Mouse (Mus musculus) G1E (cell line): Measurements from ENCODE around the gene Gcnt7. TPM values are rescaled to one million over a fixed set of nuclear protein-coding genes. Genes with fewer than 3 reads are reported as not detected.

ENCODE experiments used
- ATAC-seq: 2 replicates; pipeline ENCODE4 v1.8.0; 2016; ENCODE audit warnings: mild to moderate bottlenecking; ENCODE audit not compliant: insufficient number of reproducible peaks, poor library complexity, low FRiP score, severe bottlenecking; ENCODE audit errors: extremely low read depth
- DNase-seq: peaks from one replicate; pipeline ENCODE4 v3.0.0; 2012; ENCODE audit warnings: low spot score
- H3K27me3 ChIP-seq: 2 replicates; pipeline ENCODE4 v1.6.1; 2012; ENCODE audit warnings: mild to moderate bottlenecking, low read length, inconsistent platforms; ENCODE audit not compliant: insufficient read depth
- H3K36me3 ChIP-seq: replicated peaks from 2 replicates; pipeline ENCODE3; 2012; ENCODE audit warnings: mild to moderate bottlenecking, inconsistent platforms
- H3K4me1 ChIP-seq: 2 replicates; pipeline ENCODE4 v1.6.1; 2012; ENCODE audit warnings: low read depth, low read length, inconsistent platforms, mixed read lengths; ENCODE audit not compliant: insufficient read depth
- H3K4me3 ChIP-seq: 2 replicates; pipeline ENCODE4 v1.5.1; 2012; ENCODE audit warnings: low read depth, mild to moderate bottlenecking, inconsistent platforms, low read length, moderate library complexity, mixed read lengths
- H3K9me3 ChIP-seq: replicated peaks from 2 replicates; pipeline ENCODE4 v1.6.1; 2012; ENCODE audit warnings: inconsistent platforms
- CTCF ChIP-seq: IDR thresholded peaks from 2 replicates; pipeline ENCODE4 v1.5.1; 2012; ENCODE audit warnings: low read depth, low read length, inconsistent platforms, mixed read lengths
- GATA1 ChIP-seq: IDR thresholded peaks from 2 replicates; pipeline ENCODE4 v1.6.1; 2012; ENCODE audit warnings: borderline replicate concordance, low read length, inconsistent platforms, mixed read lengths
- GATA2 ChIP-seq: IDR thresholded peaks from 2 replicates; pipeline ENCODE4 v1.6.1; 2012; ENCODE audit warnings: low read depth, low read length, inconsistent platforms, borderline replicate concordance
- POLR2AphosphoS5 ChIP-seq: IDR thresholded peaks from 2 replicates; pipeline ENCODE4 v1.6.1; 2012; ENCODE audit warnings: low read depth, low read length, inconsistent platforms; ENCODE audit not compliant: insufficient replicate concordance
- TAL1 ChIP-seq: conservative IDR thresholded peaks from 2 replicates; pipeline ENCODE4 v1.6.1; 2012; ENCODE audit warnings: low read depth, low read length, inconsistent platforms, mixed read lengths
- polyA plus RNA-seq: library from polyadenylated mRNA; stranded (reverse); fragments of >175 nt; gene quantifications from 2 replicates; pipeline ENCODE4 v1.2.3, GENCODE M21; 2012
- total RNA-seq, 2 experiments: library from RNA; stranded (forward) in 1 of 2; stranded (reverse) in 1 of 2; fragments of 200-1000 nt in 1 of 2; fragments of >200 nt in 1 of 2; fragmentation: Nextera tagmentation in 1 of 2; gene quantifications; 2 replicates each; pipeline ENCODE4 v1.2.3; 2014 to 2017

Gcnt7 gene
- total and polyA plus RNA-seq, 3 experiments: 0.22 TPM; not detected in 2

DNA sequence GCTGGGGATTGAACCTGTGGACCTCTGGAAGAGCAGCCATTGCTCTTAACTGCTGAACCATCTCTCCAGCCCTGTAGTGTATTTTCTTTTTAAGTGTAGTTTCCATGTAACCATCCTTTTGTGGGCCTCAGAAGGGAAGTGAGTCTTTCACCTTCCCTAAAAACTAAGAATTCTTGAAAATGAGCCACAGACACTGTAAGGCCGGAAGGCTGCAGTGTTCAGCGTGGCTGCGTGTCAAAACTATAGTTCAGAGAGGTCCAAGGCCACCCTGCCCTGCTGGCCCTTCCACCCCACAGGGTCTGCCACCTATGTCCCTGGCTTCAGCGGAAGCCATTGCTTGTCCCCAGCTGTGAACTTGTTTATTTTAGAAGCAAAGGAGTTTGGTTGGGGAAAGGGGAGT lies 52.2 kb downstream of the Gcnt7 start:
- ATAC-seq: no peak
- TF ChIP-seq POLR2AphosphoS5 (no peak), GATA1 (no peak), GATA2 (no peak), CTCF (no peak), TAL1 (no peak)
- DNase-seq: no peak
- Histone ChIP-seq H3K4me1 (peaks cover 8% of the 10 kb centered on the region), H3K9me3 (no peaks in the 10 kb centered on the region), H3K27me3 (no peaks in the 10 kb centered on the region; the same call in 1 of the 2 replicates), H3K4me3 (no peak overlapping the region), H3K36me3 (no peaks in the 10 kb centered on the region)

DNA sequence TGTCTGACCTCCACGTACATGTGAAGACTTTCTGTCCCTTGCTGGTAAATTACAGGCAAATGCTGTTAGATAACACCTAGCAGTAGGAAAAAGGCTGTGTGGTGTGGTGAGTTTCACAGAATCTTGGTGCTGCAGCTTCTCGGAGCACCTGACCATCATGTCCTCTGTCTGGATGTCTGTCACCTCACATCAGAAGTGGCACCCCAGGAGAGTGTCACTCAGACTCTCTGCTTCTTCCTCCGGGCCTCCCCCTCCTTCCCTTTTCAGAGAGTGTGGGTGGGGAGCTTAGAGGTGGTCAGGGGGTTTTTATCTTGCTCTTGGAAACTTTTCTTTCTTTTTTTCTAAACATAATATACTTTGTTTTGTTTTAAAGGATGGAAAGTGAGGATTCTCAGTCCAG lies 53.4 kb downstream of the Gcnt7 start:
- ATAC-seq (no peak), DNase-seq (no peak)
- Histone ChIP-seq H3K4me3 (no peak overlapping the region), H3K27me3 (no peaks in the 10 kb centered on the region; the same call in 1 of the 2 replicates), H3K36me3 (no peaks in the 10 kb centered on the region), H3K4me1 (peaks cover 14% of the 10 kb centered on the region), H3K9me3 (no peaks in the 10 kb centered on the region)
- TF ChIP-seq TAL1 (no peak), CTCF (no peak), GATA2 (no peak), GATA1 (no peak), POLR2AphosphoS5 (no peak)

DNA sequence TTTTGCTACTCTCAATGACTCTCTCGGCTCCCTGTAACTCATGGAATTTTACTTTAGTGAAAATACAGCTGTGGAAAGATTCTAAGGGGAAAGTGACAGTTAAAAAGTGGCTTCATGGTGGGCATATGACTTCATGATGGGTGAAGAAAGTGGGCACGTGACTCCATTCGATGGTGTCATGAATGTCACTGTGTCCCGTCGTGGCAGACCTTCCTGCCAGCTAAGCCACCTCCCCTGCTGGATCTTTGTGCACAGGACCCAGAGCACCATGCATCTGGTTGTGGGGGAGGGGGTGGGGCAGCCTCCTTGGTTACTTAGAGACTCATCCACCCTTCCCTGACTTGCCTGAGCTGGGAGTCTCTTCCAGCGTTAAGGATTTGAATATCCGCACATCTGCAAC lies 54.2 kb downstream of the Gcnt7 start:
- no peak for TF ChIP-seq GATA1
- TF ChIP-seq CTCF: no peak
- TF ChIP-seq TAL1: no peak
- no peak for TF ChIP-seq POLR2AphosphoS5
- peaks cover under 1% of the 10 kb centered on the region for H3K27me3 ChIP-seq
- no peak for ATAC-seq
- no peaks in the 10 kb centered on the region for H3K36me3 ChIP-seq
- DNase-seq: no peak
- peaks cover 22% of the 10 kb centered on the region for H3K4me1 ChIP-seq
- no peak overlapping the region for H3K4me3 ChIP-seq
- H3K9me3 ChIP-seq: no peaks in the 10 kb centered on the region

DNA sequence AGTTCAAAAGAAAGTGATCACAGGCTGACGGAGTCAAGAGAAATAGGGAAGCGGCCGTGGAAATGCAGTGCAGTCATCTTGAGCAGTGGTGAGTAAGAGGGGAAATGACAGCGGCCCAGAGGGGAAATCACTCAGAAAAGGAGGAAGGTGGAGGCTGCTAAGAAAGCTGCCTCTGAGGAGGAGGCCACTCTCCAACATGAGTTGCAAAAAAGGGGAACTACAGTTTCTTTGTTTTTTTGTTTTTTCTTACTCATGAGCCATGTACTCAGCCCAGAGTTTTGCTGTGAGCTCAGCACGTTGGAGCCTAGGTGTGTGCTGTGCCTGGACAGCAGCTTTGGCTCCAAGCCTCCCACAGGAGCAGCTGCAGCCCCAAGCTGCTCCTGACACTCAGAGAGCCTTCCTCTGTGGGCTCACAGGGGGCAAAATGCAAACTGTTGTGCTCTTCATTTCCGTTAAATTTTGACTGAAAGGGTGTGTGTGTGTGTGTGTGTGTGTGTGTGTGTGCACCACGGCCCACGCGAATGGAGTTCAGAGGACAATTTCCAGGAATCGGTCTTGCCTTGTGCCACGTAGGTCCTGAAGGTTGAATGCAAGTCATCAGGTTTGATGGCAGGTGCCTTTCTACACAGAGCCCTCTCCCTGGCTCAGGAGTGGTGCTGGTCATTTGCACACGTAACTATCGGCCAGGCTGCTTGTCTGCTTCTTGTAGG lies 57.1 kb downstream of the Gcnt7 start:
- H3K36me3 ChIP-seq: no peaks in the 10 kb centered on the region
- peak overlapping the region; percentile 46; the same call in 1 of the 2 replicates for H3K4me3 ChIP-seq
- H3K27me3 ChIP-seq: peaks cover 9% of the 10 kb centered on the region
- H3K9me3 ChIP-seq: no peaks in the 10 kb centered on the region
- TF ChIP-seq GATA1 (no peak), GATA2 (no peak), TAL1 (no peak), POLR2AphosphoS5 (no peak), CTCF (no peak)
- peaks cover 25% of the 10 kb centered on the region for H3K4me1 ChIP-seq
- DNase-seq (peak; percentile 37), ATAC-seq (peak; percentile 91)

Other genes with a start within 250 kb of the Gcnt7 start
- not detected in 2 replicates for gene Mc3r, start 210.1 kb downstream of the Gcnt7 start, total RNA-seq (2014; fragmentation: Nextera tagmentation)
- gene Mc3r, start 210.1 kb downstream of the Gcnt7 start, total RNA-seq (2017): 0.05 and 0.06 TPM in 2 replicates
- not detected in 2 replicates for gene Mc3r, start 210.1 kb downstream of the Gcnt7 start, polyA plus RNA-seq
- 32.5 and 37.9 TPM in 2 replicates for gene Fam210b, start 113.0 kb downstream of the Gcnt7 start, total RNA-seq (2014; fragmentation: Nextera tagmentation)
- 10.7 and 11.0 TPM in 2 replicates for gene Fam210b, start 113.0 kb downstream of the Gcnt7 start, total RNA-seq (2017)
- 14.7 and 18.1 TPM in 2 replicates for gene Fam210b, start 113.0 kb downstream of the Gcnt7 start, polyA plus RNA-seq
- 112 and 159 TPM in 2 replicates for gene Aurka, start 88.1 kb downstream of the Gcnt7 start, total RNA-seq (2014; fragmentation: Nextera tagmentation)
- gene Aurka, start 88.1 kb downstream of the Gcnt7 start, total RNA-seq (2017): 63.1 and 71.0 TPM in 2 replicates
- 9.7 and 22.0 TPM in 2 replicates for gene Aurka, start 88.1 kb downstream of the Gcnt7 start, polyA plus RNA-seq
- 74.9 and 88.9 TPM in 2 replicates for gene Cstf1, start 87.9 kb downstream of the Gcnt7 start, total RNA-seq (2014; fragmentation: Nextera tagmentation)
- 34.2 and 42.7 TPM in 2 replicates for gene Cstf1, start 87.9 kb downstream of the Gcnt7 start, total RNA-seq (2017)
- 11.3 and 19.1 TPM in 2 replicates for gene Cstf1, start 87.9 kb downstream of the Gcnt7 start, polyA plus RNA-seq
- 0.83 TPM in 1 of 2 replicates, not detected in the other for gene Cass4, start 64.8 kb downstream of the Gcnt7 start, total RNA-seq (2014; fragmentation: Nextera tagmentation)
- 0.46 and 0.87 TPM in 2 replicates for gene Cass4, start 64.8 kb downstream of the Gcnt7 start, total RNA-seq (2017)
- gene Cass4, start 64.8 kb downstream of the Gcnt7 start, polyA plus RNA-seq: 0.16 and 0.20 TPM in 2 replicates
- 22.7 and 26.2 TPM in 2 replicates for gene Rtf2, start 18.0 kb downstream of the Gcnt7 start, total RNA-seq (2014; fragmentation: Nextera tagmentation)
- 112 and 135 TPM in 2 replicates for gene Rtf2, start 18.0 kb downstream of the Gcnt7 start, total RNA-seq (2017)
- gene Rtf2, start 18.0 kb downstream of the Gcnt7 start, polyA plus RNA-seq: 28.7 and 58.2 TPM in 2 replicates
- not detected in 2 replicates for gene Fam209, start 13.9 kb upstream of the Gcnt7 start, total RNA-seq (2014; fragmentation: Nextera tagmentation)
- 0.17 TPM in 1 of 2 replicates, not detected in the other for gene Fam209, start 13.9 kb upstream of the Gcnt7 start, total RNA-seq (2017)
- gene Fam209, start 13.9 kb upstream of the Gcnt7 start, polyA plus RNA-seq: not detected in 2 replicates
- gene Tfap2c, start 91.0 kb upstream of the Gcnt7 start, total RNA-seq (2014; fragmentation: Nextera tagmentation): not detected in 2 replicates
- 0.05 TPM in 1 of 2 replicates, not detected in the other for gene Tfap2c, start 91.0 kb upstream of the Gcnt7 start, total RNA-seq (2017)
- not detected in 2 replicates for gene Tfap2c, start 91.0 kb upstream of the Gcnt7 start, polyA plus RNA-seq